In genomic region chr19:49245114-49245714, GRCm38 (mm10) we compare ENCODE assay signal across 18 mouse cellular contexts.
"Had no signal": no experiment of that assay in that cellular context is flagged by ENCODE, and none has a peak within 500 bp of the region (broad histone marks: within the 10 kb centered on the region; RNA-seq: fewer than 3 reads in every experiment).

No protein-coding gene starts in this region.

- H3K27me3 ChIP-seq: kidney, embryonic 15.5 days; liver, embryonic 13.5 days; neural tube, embryonic 13.5 days; stomach, embryonic 15.5 days had no signal

- H3K36me3 ChIP-seq: kidney, embryonic 15.5 days; liver, embryonic 13.5 days; neural tube, embryonic 13.5 days; stomach, embryonic 15.5 days had no signal

- H3K4me3 ChIP-seq: kidney, embryonic 15.5 days; left cerebral cortex, adult 2 months; liver, embryonic 13.5 days; myocyte; neural tube, embryonic 13.5 days; stomach, embryonic 15.5 days had no signal

- H3K4me2 ChIP-seq: kidney, embryonic 15.5 days; liver, embryonic 13.5 days; neural tube, embryonic 13.5 days; stomach, embryonic 15.5 days had no signal

- DNase-seq: kidney, adult 11 months; kidney, adult 8-10 months; kidney, postnatal 10 days; kidney, postnatal 36 days; layer of hippocampus, postnatal 36 days; liver, embryonic 13.5 days; lung, adult 2 months; lung, postnatal 14 days; lung, postnatal 4 days; retina, postnatal 1 day; right cerebral cortex, postnatal 25 days; spleen, adult 18-20 months; thymus, postnatal 25 days had no signal

- H3K9me3 ChIP-seq: kidney, embryonic 15.5 days; liver, embryonic 13.5 days; neural tube, embryonic 13.5 days; stomach, embryonic 15.5 days had no signal

- H3K9ac ChIP-seq: kidney, embryonic 15.5 days; liver, embryonic 13.5 days; neural tube, embryonic 13.5 days; stomach, embryonic 15.5 days had no signal

- H3K4me1 ChIP-seq: kidney, embryonic 15.5 days; liver, embryonic 13.5 days; stomach, embryonic 15.5 days had no signal

- H3K27ac ChIP-seq: kidney, embryonic 15.5 days; left cerebral cortex, adult 2 months; liver, embryonic 13.5 days; neural tube, embryonic 13.5 days; stomach, embryonic 15.5 days had no signal
